Mouse (Mus musculus) liver, embryonic 14.5 days (tissue): ENCODE results near the gene Rtn1. TPM values are rescaled to one million over a fixed set of nuclear protein-coding genes. Genes with fewer than 3 reads are reported as not detected.

Source experiments
- ATAC-seq: fragments of 200-750 bp; cut with Nextera tagmentation; 2 replicates; pipeline ENCODE4 v1.8.0; 2017; ENCODE audit warnings: moderate number of reproducible peaks, mild to moderate bottlenecking, moderate library complexity; ENCODE audit not compliant: insufficient read depth
- DNase-seq, 3 experiments: peaks; one replicate each; pipeline ENCODE4 v3.0.0-alpha.2; 2012 to 2013; ENCODE audit warnings: low read depth in 3 of 3, low spot score in 3 of 3
- H3K27ac ChIP-seq: fragments of 300-500 bp; sonication (generic); 2 replicates; pipeline ENCODE4 v1.5.1; 2014; ENCODE audit warnings: moderate library complexity, mild to moderate bottlenecking, control low read depth, inconsistent platforms
- H3K27me3 ChIP-seq: fragments of 300-500 bp; sonication (generic); 2 replicates; pipeline ENCODE4 v1.6.1; 2014; ENCODE audit warnings: mild to moderate bottlenecking, low read length, moderate library complexity; ENCODE audit not compliant: control insufficient read depth, insufficient read depth
- H3K36me3 ChIP-seq: fragments of 300-500 bp; sonication (generic); replicated peaks from 2 replicates; pipeline ENCODE4 v1.6.1; 2014; ENCODE audit warnings: low read depth; ENCODE audit not compliant: control insufficient read depth, insufficient read depth
- H3K4me1 ChIP-seq, 2 experiments: fragments of 200-500 bp in 1 of 2; fragments of 300-500 bp in 1 of 2; sonication (generic) in 1 of 2; replicated peaks; 2 replicates each; pipeline ENCODE4 v1.6.1; 2012 to 2014; ENCODE audit warnings: antibody characterized with exemption in 1 of 2, inconsistent platforms in 1 of 2, low read length in 1 of 2; ENCODE audit not compliant: control insufficient read depth in 2 of 2, insufficient read depth in 2 of 2
- H3K4me2 ChIP-seq: fragments of 300-500 bp; sonication (generic); 2 replicates; pipeline ENCODE4 v1.6.1; 2014; ENCODE audit warnings: low read depth, mild to moderate bottlenecking, control low read depth, moderate library complexity
- H3K4me3 ChIP-seq, 2 experiments: fragments of 200-500 bp in 1 of 2; fragments of 300-500 bp in 1 of 2; sonication (generic) in 1 of 2; 2 replicates each; pipeline ENCODE4 v1.5.1; 2012 to 2014; ENCODE audit warnings: low read depth in 2 of 2, low read length in 2 of 2, mild to moderate bottlenecking in 2 of 2, control low read depth in 1 of 2, inconsistent platforms in 1 of 2, moderate library complexity in 1 of 2; ENCODE audit not compliant: insufficient read depth in 1 of 2
- H3K9ac ChIP-seq: fragments of 300-500 bp; sonication (generic); replicated peaks from 2 replicates; pipeline ENCODE4 v1.6.1; 2014; ENCODE audit warnings: mild to moderate bottlenecking, control low read depth, moderate library complexity
- H3K9me3 ChIP-seq: fragments of 300-500 bp; sonication (generic); 2 replicates; pipeline ENCODE4 v1.6.1; 2016; ENCODE audit warnings: low read length, mixed read lengths; ENCODE audit not compliant: control insufficient read depth
- CTCF ChIP-seq: IDR thresholded peaks from 2 replicates; pipeline ENCODE4 v1.5.1; 2016; ENCODE audit warnings: antibody characterized with exemption, low read depth, control low read depth
- EP300 ChIP-seq: IDR thresholded peaks from 2 replicates; pipeline ENCODE4 v1.6.1; 2016; ENCODE audit warnings: antibody characterized with exemption, low read depth
- WGBS: fragments of 180-500 bp; shearing (Covaris S2); extraction: QIAGEN DNeasy Blood & Tissue Kit; methylation state at CpG from one replicate; pipeline ENCODE4 v1.1.7; 2014; ENCODE audit not compliant: insufficient replicate concordance; 5-methylcytosine and 5-hydroxymethylcytosine counted together
- polyA plus RNA-seq, 2 experiments: library from polyadenylated mRNA; depleted of rRNA in 1 of 2; stranded (reverse) in 1 of 2; unstranded in 1 of 2; fragments of >200 nt; fragmentation: Nextera tagmentation in 1 of 2; extraction: Ambion mirVana in 1 of 2; gene quantifications; 2 replicates each; pipeline versions ENCODE4 v1.2.1 to v1.2.3; 2012 to 2014

Gene Rtn1
- polyA plus RNA-seq, 2 experiments, result 0.63 to 1.5 TPM

DNA sequence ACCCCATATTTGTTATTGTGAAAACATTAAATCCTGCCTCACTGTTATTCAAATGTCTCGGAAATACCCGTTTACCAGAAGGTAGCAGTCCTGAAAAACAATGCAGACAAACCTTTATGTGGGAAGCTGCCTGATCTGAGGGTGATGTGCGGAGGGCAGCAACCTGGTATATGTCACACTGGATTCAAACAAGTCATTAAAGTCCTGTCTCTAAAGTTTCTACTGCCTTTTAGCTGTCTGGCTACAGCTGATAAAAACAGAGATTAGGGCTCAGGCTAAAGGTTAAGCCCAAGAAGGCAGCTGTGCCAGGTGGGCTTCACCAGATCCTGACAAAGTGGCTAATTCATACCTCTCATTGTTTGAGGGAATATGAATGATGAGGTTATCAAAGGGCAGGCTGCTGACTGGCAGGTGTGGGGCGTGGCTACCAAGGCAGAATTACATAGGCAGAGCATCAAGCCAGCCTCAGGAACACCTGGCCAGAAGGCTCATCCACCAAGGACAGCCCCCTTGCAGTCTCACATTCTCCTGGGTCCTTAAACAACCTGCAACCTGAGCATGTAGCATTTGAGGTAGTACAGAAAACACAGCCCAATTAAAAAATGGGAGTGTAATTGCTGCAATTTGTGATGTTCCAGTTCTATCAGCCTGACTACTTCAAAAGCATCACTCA lies 121.4 kb downstream of the Rtn1 start:
- H3K4me3 ChIP-seq, result no peak overlapping the region
- H3K9me3 ChIP-seq, result no peaks in the 10 kb centered on the region
- H3K4me1 ChIP-seq, result no peaks in the 10 kb centered on the region
- TF ChIP-seq CTCF (no peak), EP300 (no peak)
- H3K9ac ChIP-seq, result no peak overlapping the region
- no peak overlapping the region for H3K27ac ChIP-seq
- H3K4me2 ChIP-seq, result no peak overlapping the region
- DNase-seq (no peak), ATAC-seq (no peak)
- no peaks in the 10 kb centered on the region for H3K36me3 ChIP-seq
- H3K27me3 ChIP-seq, result no peaks in the 10 kb centered on the region
- 52% methylated on average over 4 of the region's 4 CpGs for WGBS

- Histone ChIP-seq H3K4me3 (no peak overlapping the region), H3K9me3 (no peaks in the 10 kb centered on the region), H3K4me1 (no peaks in the 10 kb centered on the region), H3K9ac (no peak overlapping the region), H3K36me3 (no peaks in the 10 kb centered on the region), H3K27me3 (no peaks in the 10 kb centered on the region), H3K27ac (no peak overlapping the region), H3K4me2 (no peak overlapping the region)
- TF ChIP-seq CTCF, result no peak
- 72% methylated on average over 25 of the region's 25 CpGs for WGBS
- ATAC-seq (no peak), DNase-seq (no peak)
Observed at GRCm38 (mm10) chr12:72285366-72286345, 123.2 kb downstream of the Rtn1 start.

- DNase-seq, result no peak
- WGBS, result 65% methylated on average over 7 of the region's 7 CpGs
- no peaks in the 10 kb centered on the region for H3K9me3 ChIP-seq
- no peak for ATAC-seq
- no peak for TF ChIP-seq CTCF
- no peak for TF ChIP-seq EP300
- no peak overlapping the region for H3K27ac ChIP-seq
- no peak overlapping the region for H3K9ac ChIP-seq
- no peak overlapping the region for H3K4me3 ChIP-seq
- H3K4me2 ChIP-seq, result no peak overlapping the region
- H3K4me1 ChIP-seq, result peaks cover 0 to 2% of the 10 kb centered on the region in 2 experiments; a peak in 1 of 4 replicates
- no peaks in the 10 kb centered on the region for H3K36me3 ChIP-seq
- H3K27me3 ChIP-seq, result no peaks in the 10 kb centered on the region
Observed at GRCm38 (mm10) chr12:72284576-72284975, 124.3 kb downstream of the Rtn1 start.

GRCm38 (mm10) chr12:72279129-72279875 lies 129.6 kb downstream of the Rtn1 start:
- no peak overlapping the region for H3K4me3 ChIP-seq
- H3K27me3 ChIP-seq, result no peaks in the 10 kb centered on the region
- H3K4me2 ChIP-seq, result no peak overlapping the region
- H3K9me3 ChIP-seq, result no peaks in the 10 kb centered on the region
- no peak overlapping the region for H3K27ac ChIP-seq
- DNase-seq (no peak), ATAC-seq (no peak)
- H3K36me3 ChIP-seq, result no peaks in the 10 kb centered on the region
- TF ChIP-seq CTCF, result no peak
- no peak for TF ChIP-seq EP300
- WGBS, result 47% methylated on average over 5 of the region's 5 CpGs
- no peak overlapping the region for H3K9ac ChIP-seq
- peaks cover 0 to 2% of the 10 kb centered on the region in 2 experiments; a peak in 1 of 4 replicates for H3K4me1 ChIP-seq
